Mouse (Mus musculus) kidney, postnatal 36 days (tissue): ENCODE measurements around the gene Gm28510.
"Not testable (repeated sequence)": the region's sequence is repeated elsewhere in the genome, so short reads cannot be mapped to it uniquely, and the experiment has no call there.

Experiments used
- DNase-seq, 2 experiments: peaks; one replicate each; pipeline ENCODE4 v3.0.0; 2021 to 2022; ENCODE audit warnings: mixed read lengths in 2 of 2

Gene Gm28510

GRCm38 (mm10) chrY:10412437-10412836 lies at the start of gene Gm28510:
Gm28510 (plus strand) TSS chrY:10412737.
- not testable (repeated sequence) for DNase-seq
